Mouse (Mus musculus) midbrain, embryonic 14.5 days (tissue): ENCODE results near the gene B3galt2. TPM values are rescaled to one million over a fixed set of nuclear protein-coding genes. Genes with fewer than 3 reads are reported as not detected.
"Not testable (repeated sequence)": the region's sequence is repeated elsewhere in the genome, so short reads cannot be mapped to it uniquely, and the experiment has no call there.

Experiments used
- ATAC-seq: fragments of 200-750 bp; cut with Nextera tagmentation; 2 replicates; pipeline ENCODE4 v1.8.0; 2017; ENCODE audit warnings: moderate number of reproducible peaks, moderate library complexity; ENCODE audit not compliant: low FRiP score, low TSS enrichment
- DNase-seq: peaks from one replicate; pipeline ENCODE4 v3.0.0-alpha.2; 2015
- H3K27ac ChIP-seq: fragments of 300-500 bp; sonication (generic); replicated peaks from 2 replicates; pipeline ENCODE4 v1.5.1; 2014; ENCODE audit warnings: mild to moderate bottlenecking, low read depth, low read length, moderate library complexity
- H3K27me3 ChIP-seq: fragments of 300-500 bp; sonication (generic); 2 replicates; pipeline ENCODE4 v1.6.1; 2014; ENCODE audit warnings: low read length, control low read depth, mixed read lengths; ENCODE audit not compliant: control insufficient read depth, insufficient read depth
- H3K36me3 ChIP-seq: fragments of 300-500 bp; sonication (generic); 2 replicates; pipeline ENCODE4 v1.6.1; 2014; ENCODE audit warnings: low read length, control low read depth; ENCODE audit not compliant: control insufficient read depth, insufficient read depth
- H3K4me1 ChIP-seq: fragments of 300-500 bp; sonication (generic); 2 replicates; pipeline ENCODE4 v1.6.1; 2014; ENCODE audit warnings: mild to moderate bottlenecking, antibody characterized with exemption, low read length, control low read depth; ENCODE audit not compliant: control insufficient read depth, insufficient read depth
- H3K4me2 ChIP-seq: fragments of 300-500 bp; sonication (generic); 2 replicates; pipeline ENCODE4 v1.6.1; 2014; ENCODE audit warnings: mild to moderate bottlenecking, low read length, moderate library complexity
- H3K4me3 ChIP-seq: fragments of 300-500 bp; sonication (generic); replicated peaks from 2 replicates; pipeline ENCODE4 v1.5.1; 2014; ENCODE audit warnings: low read depth, low read length
- H3K9ac ChIP-seq: fragments of 300-500 bp; sonication (generic); replicated peaks from 2 replicates; pipeline ENCODE4 v1.6.1; 2014; ENCODE audit warnings: mild to moderate bottlenecking, low read length, moderate library complexity
- H3K9me3 ChIP-seq: fragments of 300-500 bp; sonication (generic); 2 replicates; pipeline ENCODE4 v1.6.1; 2016; ENCODE audit warnings: low read length, control low read depth, mixed read lengths; ENCODE audit not compliant: control insufficient read depth
- WGBS: fragments of 180-500 bp; shearing (Covaris S2); extraction: QIAGEN DNeasy Blood & Tissue Kit; methylation state at CpG from one replicate; pipeline ENCODE4 v1.1.7; 2014; 5-methylcytosine and 5-hydroxymethylcytosine counted together
- polyA plus RNA-seq: library from polyadenylated mRNA; unstranded; fragments of >200 nt; fragmentation: Nextera tagmentation; extraction: Ambion mirVana; gene quantifications from 2 replicates; pipeline ENCODE4 v1.2.1, GENCODE M21; 2014

B3galt2 gene
- polyA plus RNA-seq, 1 experiment from 2014 or later: 9.3 TPM

DNA sequence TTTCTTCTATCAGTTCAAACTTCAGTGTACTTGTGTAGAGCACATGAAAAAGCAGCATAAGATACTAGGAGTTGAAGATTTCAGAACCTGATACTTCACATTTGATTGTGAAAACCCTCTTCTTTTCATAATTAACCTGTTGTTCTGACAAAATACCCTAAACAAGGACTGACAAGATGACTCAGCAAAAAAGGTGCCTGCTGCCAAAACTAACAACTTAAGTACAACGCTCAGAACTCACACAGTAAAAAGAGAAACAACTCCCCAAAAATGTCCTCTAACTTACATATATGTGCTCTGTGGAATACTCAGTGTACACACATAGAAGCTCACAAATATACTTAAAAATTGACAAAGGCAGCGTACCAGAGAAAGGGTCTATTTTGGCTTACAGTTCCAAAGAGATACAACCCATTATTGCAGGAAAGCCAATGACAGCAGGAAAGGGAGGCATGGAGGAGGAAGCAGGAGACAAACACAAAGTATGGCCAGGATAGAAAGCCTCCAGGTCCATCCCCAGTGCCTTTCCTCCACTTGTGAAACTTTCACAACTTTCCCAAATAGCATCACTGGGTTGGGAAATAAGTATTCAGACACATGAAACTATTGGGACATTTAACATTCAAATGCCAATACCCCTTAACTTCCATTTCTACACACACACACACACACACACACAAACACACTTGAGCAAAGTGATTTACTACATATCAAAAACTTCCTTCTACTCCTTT, 7.4 kb upstream of the B3galt2 start:
- no peaks in the 10 kb centered on the region for H3K9me3 ChIP-seq
- H3K9ac ChIP-seq: no peak overlapping the region
- no peaks in the 10 kb centered on the region for H3K27me3 ChIP-seq
- no peak overlapping the region for H3K4me3 ChIP-seq
- no peak overlapping the region for H3K27ac ChIP-seq
- no peaks in the 10 kb centered on the region for H3K36me3 ChIP-seq
- no peak for ATAC-seq
- no peaks in the 10 kb centered on the region for H3K4me1 ChIP-seq
- WGBS: 91% methylated on average over 2 of the region's 2 CpGs
- no peak overlapping the region for H3K4me2 ChIP-seq
- no peak for DNase-seq

- no peaks in the 10 kb centered on the region for H3K9me3 ChIP-seq
- peaks cover 15% of the 10 kb centered on the region for H3K36me3 ChIP-seq
- no peaks in the 10 kb centered on the region for H3K27me3 ChIP-seq
- no peak overlapping the region for H3K9ac ChIP-seq
- DNase-seq (peak; percentile 88), ATAC-seq (peak; percentile 47)
- peak overlapping the region; percentile 25 for H3K4me3 ChIP-seq
- H3K4me1 ChIP-seq: peaks cover 13% of the 10 kb centered on the region; the same call in 1 of the 2 replicates
- H3K27ac ChIP-seq: no peak overlapping the region
- 98% methylated on average over 2 of the region's 2 CpGs for WGBS
- peak overlapping the region; percentile 42 for H3K4me2 ChIP-seq
Measured at GRCm38 (mm10) chr1:143644221-143644620, 3.8 kb downstream of the B3galt2 start.

DNA sequence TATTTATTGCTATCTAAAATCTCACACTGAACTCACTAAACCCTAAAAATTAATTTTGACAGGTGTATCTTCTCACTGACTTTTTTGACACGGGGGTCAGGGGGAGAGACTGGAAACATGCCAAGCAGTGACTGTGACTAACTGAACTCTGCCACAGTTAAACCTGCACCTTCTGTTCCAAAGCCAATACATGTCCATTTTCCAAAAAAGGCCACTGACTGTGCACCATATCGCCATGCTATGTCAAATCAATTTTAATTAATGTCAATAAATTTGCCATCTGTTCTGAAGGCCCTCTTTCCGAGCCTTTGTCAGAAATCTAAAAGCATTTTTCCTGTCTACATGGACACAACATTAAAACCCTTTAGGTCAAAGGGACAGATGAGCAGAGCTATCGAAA, 4.9 kb downstream of the B3galt2 start:
- DNase-seq: peak; percentile 54

GRCm38 (mm10) chr1:143646219-143646618, 5.8 kb downstream of the B3galt2 start:
- H3K27me3 ChIP-seq: no peaks in the 10 kb centered on the region
- no peak overlapping the region for H3K9ac ChIP-seq
- WGBS: 66% methylated on average over 4 of the region's 4 CpGs
- no peak overlapping the region for H3K27ac ChIP-seq
- ATAC-seq (no peak), DNase-seq (no peak)
- no peaks in the 10 kb centered on the region for H3K9me3 ChIP-seq
- H3K4me1 ChIP-seq: peaks cover 11% of the 10 kb centered on the region; the same call in 1 of the 2 replicates
- peak overlapping the region; percentile 41 for H3K4me2 ChIP-seq
- H3K36me3 ChIP-seq: peaks cover 23% of the 10 kb centered on the region
- H3K4me3 ChIP-seq: no peak overlapping the region

More for the DNA sequence above, 4.9 kb downstream of the B3galt2 start:
- no peak overlapping the region for H3K27ac ChIP-seq
- peak overlapping the region; percentile 22 for H3K4me3 ChIP-seq
- 23% methylated on average over 4 of the region's 4 CpGs for WGBS
- no peak overlapping the region; the same call in 1 of the 2 replicates for H3K9ac ChIP-seq
- no peaks in the 10 kb centered on the region for H3K27me3 ChIP-seq
- ATAC-seq: peak; percentile 9; the same call in 1 of the 2 replicates
- H3K9me3 ChIP-seq: no peaks in the 10 kb centered on the region
- peak overlapping the region; percentile 41 for H3K4me2 ChIP-seq
- H3K36me3 ChIP-seq: peaks cover 20% of the 10 kb centered on the region
- H3K4me1 ChIP-seq: peaks cover 11% of the 10 kb centered on the region; the same call in 1 of the 2 replicates

DNA sequence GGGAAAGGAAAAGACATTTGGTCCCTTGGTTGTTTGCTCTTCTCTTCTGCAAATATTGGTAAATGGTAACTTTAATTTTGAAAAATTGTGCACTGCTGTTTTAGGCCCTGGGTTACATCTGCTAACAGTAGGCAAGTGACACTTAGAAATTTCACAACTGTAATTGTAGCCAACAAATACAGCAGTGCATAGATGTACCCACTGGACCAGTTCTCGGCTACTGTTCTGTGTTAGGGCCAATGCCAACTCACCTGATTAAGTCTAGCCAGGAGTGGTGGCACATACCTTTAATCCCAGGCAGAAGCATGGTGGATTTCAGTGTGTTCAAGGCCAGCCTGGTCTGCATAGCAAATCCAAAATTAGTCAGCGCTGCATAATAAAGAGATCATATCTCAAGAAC, 9.9 kb downstream of the B3galt2 start:
- no peak for ATAC-seq
- peaks cover 9% of the 10 kb centered on the region; the same call in 1 of the 2 replicates for H3K4me1 ChIP-seq

GRCm38 (mm10) chr1:143653646-143654045, 13.2 kb downstream of the B3galt2 start:
- Histone ChIP-seq H3K4me1 (no peaks in the 10 kb centered on the region), H3K4me3 (no peak overlapping the region), H3K9ac (no peak overlapping the region), H3K36me3 (peaks cover 16% of the 10 kb centered on the region), H3K9me3 (no peaks in the 10 kb centered on the region), H3K4me2 (no peak overlapping the region), H3K27ac (no peak overlapping the region), H3K27me3 (no peaks in the 10 kb centered on the region)
- DNase-seq (no peak), ATAC-seq (no peak)
- WGBS: 94% methylated on average over 3 of the region's 3 CpGs

More for the DNA sequence above, 9.9 kb downstream of the B3galt2 start:
- Histone ChIP-seq H3K4me3 (no peak overlapping the region), H3K27me3 (no peaks in the 10 kb centered on the region), H3K36me3 (peaks cover 31% of the 10 kb centered on the region), H3K9me3 (no peaks in the 10 kb centered on the region), H3K4me2 (no peak overlapping the region), H3K27ac (no peak overlapping the region), H3K9ac (no peak overlapping the region)
- DNase-seq: no peak
- WGBS: 91% methylated on average over 2 of the region's 2 CpGs

GRCm38 (mm10) chr1:143663197-143663596, 22.7 kb downstream of the B3galt2 start:
- Histone ChIP-seq H3K27ac (no peak overlapping the region), H3K36me3 (peaks cover 19% of the 10 kb centered on the region; the same call in 1 of the 2 replicates), H3K4me3 (no peak overlapping the region), H3K4me1 (no peaks in the 10 kb centered on the region), H3K4me2 (no peak overlapping the region), H3K9ac (no peak overlapping the region), H3K27me3 (no peaks in the 10 kb centered on the region), H3K9me3 (no peaks in the 10 kb centered on the region)
- WGBS: 91% methylated on average over 2 of the region's 2 CpGs
- ATAC-seq (no peak), DNase-seq (no peak)

GRCm38 (mm10) chr1:143664786-143665185, 24.3 kb downstream of the B3galt2 start:
- not testable (repeated sequence) for H3K4me1 ChIP-seq, H3K4me3 ChIP-seq, ATAC-seq, H3K9me3 ChIP-seq, H3K27me3 ChIP-seq, H3K4me2 ChIP-seq, H3K27ac ChIP-seq, DNase-seq, H3K9ac ChIP-seq
- H3K36me3 ChIP-seq: peaks cover 23% of the 10 kb centered on the region; the same call in 1 of the 2 replicates
- WGBS: 91% methylated on average over 4 of the region's 4 CpGs
